In genomic region chr11:90080678-90081267, GRCm38 (mm10) we compare ENCODE assay signal across 25 mouse cellular contexts. TPM values are rescaled to one million over a fixed set of nuclear protein-coding genes. Genes with fewer than 3 reads are reported as not detected.
"Had no signal": no experiment of that assay in that cellular context is flagged by ENCODE, and none has a peak within 500 bp of the region (broad histone marks: within the 10 kb centered on the region; RNA-seq: fewer than 3 reads in every experiment).

No protein-coding gene starts in this region.

- H3K4me2 ChIP-seq: heart, embryonic 12.5 days; hindbrain, embryonic 14.5 days; intestine, embryonic 15.5 days; limb, embryonic 13.5 days; limb, embryonic 15.5 days; liver, embryonic 12.5 days had no signal

- H3K27me3 ChIP-seq: heart, embryonic 12.5 days; intestine, embryonic 15.5 days; limb, embryonic 13.5 days; limb, embryonic 15.5 days; liver, embryonic 12.5 days had no signal

- H3K27ac ChIP-seq: heart, embryonic 10.5 days; hindbrain, embryonic 14.5 days; intestine, embryonic 15.5 days; layer of hippocampus, adult 2 months; limb, embryonic 13.5 days; limb, embryonic 15.5 days; liver, embryonic 12.5 days had no signal

- H3K4me3 ChIP-seq: heart, embryonic 10.5 days; heart, embryonic 12.5 days; intestine, embryonic 15.5 days; layer of hippocampus, adult 2 months; limb, embryonic 13.5 days; limb, embryonic 15.5 days; liver, embryonic 12.5 days had no signal

- H3K4me1 ChIP-seq: intestine, embryonic 15.5 days; liver, embryonic 12.5 days had no signal

- H3K36me3 ChIP-seq: heart, embryonic 10.5 days; heart, embryonic 12.5 days; intestine, embryonic 15.5 days; limb, embryonic 13.5 days; limb, embryonic 15.5 days; liver, embryonic 12.5 days had no signal

- DNase-seq: gastrocnemius, postnatal 10 days; gastrocnemius, postnatal 25 days; heart, adult 18-20 months; heart, postnatal 14 days; heart, postnatal 36 days; kidney, adult 18-20 months; kidney, adult 8-10 months; kidney, postnatal 10 days; kidney, postnatal 25 days; kidney, postnatal 4 days; layer of hippocampus, postnatal 36 days; left cerebral cortex, postnatal 4 days had no signal

- H3K9me3 ChIP-seq: heart, embryonic 10.5 days; heart, embryonic 12.5 days; intestine, embryonic 15.5 days; limb, embryonic 13.5 days; limb, embryonic 15.5 days; liver, embryonic 12.5 days had no signal

- ATAC-seq: hindbrain, embryonic 16.5 days; inflammation-experienced regulatory T-cells, adult 6 months; intestine, embryonic 15.5 days; intestine, postnatal 0 days; liver, embryonic 12.5 days had no signal

- H3K9ac ChIP-seq: heart, embryonic 12.5 days; hindbrain, embryonic 14.5 days; intestine, embryonic 15.5 days; limb, embryonic 13.5 days; limb, embryonic 15.5 days; liver, embryonic 12.5 days had no signal

RNA-seq across cellular contexts. Expression of gene Tmem100, which starts 50.6 kb away (rescaled TPM):
- total RNA-seq: hematopoietic stem cell, adult 5-6 weeks had no signal
- polyA plus RNA-seq: inflammation-experienced regulatory T-cells, adult 6 months; liver, adult 2 months had no signal
